Mouse (Mus musculus): ENCODE measurements around the gene Mpv17l2.

DNA sequence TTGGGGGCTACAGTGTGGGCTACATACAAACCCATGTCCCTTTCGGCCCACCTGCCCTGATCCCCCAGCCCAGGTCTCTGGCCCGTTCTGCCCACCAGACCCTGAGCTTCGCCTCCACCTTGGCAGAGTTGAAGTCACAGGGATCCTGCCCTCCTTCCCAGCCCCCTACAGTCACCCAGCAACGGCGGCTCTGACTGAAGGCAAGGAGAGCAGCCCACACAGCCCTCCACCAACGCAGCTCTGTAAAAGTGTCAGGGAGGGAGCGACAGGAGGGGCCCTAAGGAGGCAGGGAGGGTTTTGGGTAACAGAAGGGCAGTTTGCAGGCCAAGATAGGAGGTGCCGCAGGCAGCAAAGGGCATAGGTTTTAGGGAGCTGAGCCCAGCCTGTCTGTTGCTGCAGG is 30.1 kb upstream of the Mpv17l2 start:
- no peak for TF ChIP-seq CEBPB (IDR thresholded peaks at IDR 0.05; ENCODE audit: low read depth)
- no peak for TF ChIP-seq CTCF (IDR thresholded peaks at IDR 0.05; ENCODE audit: control insufficient read depth, insufficient read depth, insufficient read length)
- TF ChIP-seq USF1 (IDR thresholded peaks at IDR 0.05; ENCODE audit: low read depth), result no peak

Measured in C2C12 (cell line).